ENCODE assay signal across 8 mouse cellular contexts in genomic region chr2:173351831-173352755, GRCm38 (mm10).
A peak's percentile ranks its signal among the peaks of the same experiment; 100 is the strongest.
DNase-seq lines count a peak whose midpoint lies in the region; ATAC-seq and TF ChIP-seq lines count a peak whose summit lies in the region.

No protein-coding gene starts in this region.

- H3K9ac ChIP-seq in hindbrain, embryonic 13.5 days = no peak overlapping the region
- H3K9ac ChIP-seq in limb, embryonic 14.5 days (ENCODE audit: low read depth, low read length, severe bottlenecking) = 0 out of 2 replicates have a peak overlapping the region, but pooled peaks have one; percentile 4

- peaks cover 33% of the 10 kb centered on the region for H3K4me1 ChIP-seq in hindbrain, embryonic 13.5 days (replicated peaks)
- peaks cover 27% of the 10 kb centered on the region for H3K4me1 ChIP-seq in limb, embryonic 14.5 days (ENCODE audit: control insufficient read depth, insufficient read depth, low read length)

- no peak overlapping the region for H3K4me2 ChIP-seq in hindbrain, embryonic 13.5 days
- peak overlapping the region; percentile 29 for H3K4me2 ChIP-seq in limb, embryonic 14.5 days (replicated peaks; ENCODE audit: low read depth, low read length, severe bottlenecking)

- H3K4me3 ChIP-seq in hindbrain, embryonic 13.5 days = no peak overlapping the region
- no peak overlapping the region for H3K4me3 ChIP-seq in limb, embryonic 14.5 days (replicated peaks; ENCODE audit: low read length)

- H3K36me3 ChIP-seq in hindbrain, embryonic 13.5 days = no peaks in the 10 kb centered on the region
- H3K36me3 ChIP-seq in limb, embryonic 14.5 days (ENCODE audit: control insufficient read depth, insufficient read depth, low read length) = no peaks in the 10 kb centered on the region

- DNase-seq in Muller cell, postnatal 12 days (ENCODE audit: inconsistent ontology term) = peak; percentile 76
- peak; percentile 66 for DNase-seq in adrenal gland, postnatal 14 days
- DNase-seq in gastrocnemius, adult 8-10 months (ENCODE audit: low spot score in 2 of 2) = peak; percentile 73 to 78
- peak; percentile 97 for DNase-seq in limb, embryonic 14.5 days (ENCODE audit: low spot score)
- DNase-seq in natural killer cell, adult 2 months (ENCODE audit: low spot score in 2 of 2) = peak; percentile 43 to 57
- DNase-seq in thymus, adult 18-20 months = no peak

- peak overlapping the region; percentile 30; the same call in 1 of the 2 replicates for H3K27ac ChIP-seq in hindbrain, embryonic 13.5 days
- peak overlapping the region; percentile 94 for H3K27ac ChIP-seq in limb, embryonic 14.5 days (replicated peaks; ENCODE audit: low read depth, low read length)

- no peak for TF ChIP-seq POLR2A in limb, embryonic 14.5 days (IDR thresholded peaks at IDR 0.05; ENCODE audit: borderline replicate concordance, extremely low read depth, insufficient read depth, insufficient read length)

- no peak for ATAC-seq in hindbrain, embryonic 13.5 days (ENCODE audit: low FRiP score)
- peak; percentile 88 for ATAC-seq in limb, embryonic 14.5 days (ENCODE audit: low FRiP score, low read depth)
- no peak for ATAC-seq in megakaryocyte-erythroid progenitor cell, adult 5-6 weeks (replicated peaks; ENCODE audit: low FRiP score, low TSS enrichment, poor library complexity, severe bottlenecking)

- WGBS in hindbrain, embryonic 13.5 days = 57% methylated on average over 18 of the region's 18 CpGs
- 10% methylated on average over 18 of the region's 18 CpGs for WGBS in limb, embryonic 14.5 days

- H3K27me3 ChIP-seq in hindbrain, embryonic 13.5 days = 0 out of 2 replicates have a peak, but pooled peaks cover 2% of the 10 kb centered on the region
- no peaks in the 10 kb centered on the region for H3K27me3 ChIP-seq in limb, embryonic 14.5 days (ENCODE audit: control insufficient read depth, insufficient read depth, low read length)

- H3K9me3 ChIP-seq in hindbrain, embryonic 13.5 days = no peaks in the 10 kb centered on the region
- no peaks in the 10 kb centered on the region for H3K9me3 ChIP-seq in limb, embryonic 14.5 days (ENCODE audit: control insufficient read depth, low read length)

Comparison
In these comparisons a context has a peak if more than half of its experiments do, and no peak if none do; other contexts are left out.
1. DNase-seq: peak in Muller cell, postnatal 12 days (single experiment), adrenal gland, postnatal 14 days (single experiment), gastrocnemius, adult 8-10 months (2 of 2), limb, embryonic 14.5 days (single experiment) and natural killer cell, adult 2 months (2 of 2); none in thymus, adult 18-20 months (0 of 2).